Mouse (Mus musculus) urinary bladder, postnatal 0 days (tissue): ENCODE measurements around the gene Cdh19. TPM values are rescaled to one million over a fixed set of nuclear protein-coding genes. Genes with fewer than 3 reads are reported as not detected.

Source experiments
- polyA plus RNA-seq: library from polyadenylated mRNA; unstranded; fragments of >200 nt; fragmentation: Nextera tagmentation; extraction: Ambion mirVana; gene quantifications from 2 replicates; pipeline ENCODE4 v1.2.1, GENCODE M21; 2015

Gene Cdh19
- polyA plus RNA-seq = 0.39 and 0.68 TPM in 2 replicates

GRCm38 (mm10) chr1:110977484-110977883, at the start of gene Cdh19:
TSS of gene Cdh19 (minus strand) at chr1:110977584.

